Mouse (Mus musculus) gastrocnemius, postnatal 10 days (tissue): ENCODE results near the gene Cdh24. TPM values are rescaled to one million over a fixed set of nuclear protein-coding genes. Genes with fewer than 3 reads are reported as not detected.
A peak's percentile ranks its signal among the peaks of the same experiment; 100 is the strongest.

Experiments
- DNase-seq: peaks from one replicate; pipeline ENCODE4 v3.0.0; 2021; ENCODE audit warnings: mixed read lengths
- microRNA-seq, 2 experiments: library from miRNA; unstranded; fragments of <30 nt; microRNA quantifications; one replicate each; pipeline ENCODE4 v1.2.0; 2021
- total RNA-seq, 2 experiments: library from RNA; stranded (reverse); gene quantifications; 2 replicates each; pipeline ENCODE4 v1.2.3; 2021

Cdh24 gene
- total RNA-seq, 2 experiments from 2014 or later, result 0.96 to 1.8 TPM

- peak; percentile 92 for DNase-seq
Measured at GRCm38 (mm10) chr14:54605752-54606321, 35.3 kb downstream of the Cdh24 start, which contains the start of gene 4931414P19Rik. 4931414P19Rik (minus strand) TSS chr14:54605993.

GRCm38 (mm10) chr14:54603686-54604085, 37.5 kb downstream of the Cdh24 start:
- no peak for DNase-seq

- peak; percentile 93 for DNase-seq
Measured at GRCm38 (mm10) chr14:54603038-54603654, 38.0 kb downstream of the Cdh24 start.

- no peak for DNase-seq
Measured at GRCm38 (mm10) chr14:54602613-54603012, 38.6 kb downstream of the Cdh24 start.

- DNase-seq, result no peak
Measured at GRCm38 (mm10) chr14:54601601-54602000, 39.6 kb downstream of the Cdh24 start.

GRCm38 (mm10) chr14:54597084-54597483, 44.1 kb downstream of the Cdh24 start:
- DNase-seq, result no peak

- no peak for DNase-seq
Measured at GRCm38 (mm10) chr14:54594631-54595414, 46.3 kb downstream of the Cdh24 start.

- DNase-seq, result no peak
Measured at GRCm38 (mm10) chr14:54594055-54594454, 47.1 kb downstream of the Cdh24 start.

- no peak for DNase-seq
Measured at GRCm38 (mm10) chr14:54592319-54592934, 48.7 kb downstream of the Cdh24 start.

- DNase-seq, result no peak
Measured at GRCm38 (mm10) chr14:54591056-54591455, 50.1 kb downstream of the Cdh24 start.

- DNase-seq, result peak; percentile 72
Measured at GRCm38 (mm10) chr14:54583681-54584338, 57.4 kb downstream of the Cdh24 start.

GRCm38 (mm10) chr14:54582536-54582935, 58.6 kb downstream of the Cdh24 start:
- DNase-seq, result no peak

Small RNA genes within 50 kb of the gene (microRNA-seq; reads per million reads assigned to microRNA genes)
- gene Mir686 (0 reads per million in 2 experiments), gene Mir6948 (0 reads per million in 2 experiments)

Other genes with a start within 250 kb of the Cdh24 start
- 1 to 10 TPM; 3.1 to 5.5 TPM for gene Slc7a7, start 223.6 kb downstream of the Cdh24 start, total RNA-seq
- gene Mrpl52, start 214.5 kb downstream of the Cdh24 start, total RNA-seq, result 100 to 1,000 TPM; 141 to 159 TPM
- gene Mmp14, start 209.8 kb downstream of the Cdh24 start, total RNA-seq, result 100 to 1,000 TPM; 115 to 167 TPM
- gene Lrp10, start 177.2 kb downstream of the Cdh24 start, total RNA-seq, result 10 to 100 TPM; 36.3 to 39.5 TPM
- under 1 TPM in 1 of 2 experiments, not detected in 1; 0.14 TPM for gene Rem2, start 165.3 kb downstream of the Cdh24 start, total RNA-seq
- gene Prmt5, start 123.8 kb downstream of the Cdh24 start, total RNA-seq, result 10 to 100 TPM; 32.8 to 35.3 TPM
- gene Haus4, start 86.7 kb downstream of the Cdh24 start, total RNA-seq, result 10 to 100 TPM in 1 of 2 experiments, 1 to 10 TPM in 1; 9.2 to 10.7 TPM
- 1 to 10 TPM; 7.5 to 9.9 TPM for gene Ajuba, start 63.8 kb downstream of the Cdh24 start, total RNA-seq
- 1 to 10 TPM; 3.1 to 5.1 TPM for gene 4931414P19Rik, start 35.4 kb downstream of the Cdh24 start, total RNA-seq
- 100 to 1,000 TPM; 183 to 207 TPM for gene Psmb5, start 23.3 kb downstream of the Cdh24 start, total RNA-seq
- not detected for gene Psmb11, start 19.9 kb downstream of the Cdh24 start, total RNA-seq
- gene Gm17606, start 412 bp downstream of the Cdh24 start, total RNA-seq, result not detected
- 10 to 100 TPM; 16.2 to 16.9 TPM for gene 1700123O20Rik, start 44.9 kb upstream of the Cdh24 start, total RNA-seq
- gene Acin1, start 45.6 kb upstream of the Cdh24 start, total RNA-seq, result 100 to 1,000 TPM in 1 of 2 experiments, 10 to 100 TPM in 1; 90.7 to 110 TPM
- gene Gm29776, start 57.5 kb upstream of the Cdh24 start, total RNA-seq, result not detected
- under 1 TPM in 1 of 2 experiments, not detected in 1; 0.50 TPM for gene Cebpe, start 70.8 kb upstream of the Cdh24 start, total RNA-seq
- 1 to 10 TPM; 5.7 to 7.5 TPM for gene Slc7a8, start 140.6 kb upstream of the Cdh24 start, total RNA-seq
- gene Rnf212b, start 172.8 kb upstream of the Cdh24 start, total RNA-seq, result not detected
- gene Homez, start 229.6 kb upstream of the Cdh24 start, total RNA-seq, result 1 to 10 TPM; 6.8 to 8.4 TPM
- gene Ppp1r3e, start 236.2 kb upstream of the Cdh24 start, total RNA-seq, result 1 to 10 TPM; 4.2 to 6.8 TPM
- gene Bcl2l2, start 242.0 kb upstream of the Cdh24 start, total RNA-seq, result 10 to 100 TPM; 28.2 to 29.3 TPM
- gene Gm20521, start 242.1 kb upstream of the Cdh24 start, total RNA-seq, result 1 to 10 TPM in 1 of 2 experiments, under 1 TPM in 1; 0.94 to 5.0 TPM